9 mouse cellular contexts compared by ENCODE assay signal in genomic region chr3:104758869-104759268, GRCm38 (mm10). TPM values are rescaled to one million over a fixed set of nuclear protein-coding genes. Genes with fewer than 3 reads are reported as not detected.
A peak's percentile ranks its signal among the peaks of the same experiment; 100 is the strongest.
DNase-seq lines count a peak whose midpoint lies in the region; ATAC-seq and TF ChIP-seq lines count a peak whose summit lies in the region.
"Had no signal": no experiment of that assay in that cellular context is flagged by ENCODE, and none has a peak within 500 bp of the region (broad histone marks: within the 10 kb centered on the region; RNA-seq: fewer than 3 reads in every experiment).

No protein-coding gene starts in this region.

- peaks cover 18% of the 10 kb centered on the region for H3K27me3 ChIP-seq in heart, embryonic 10.5 days (ENCODE audit: insufficient read depth, poor library complexity, severe bottlenecking)
- no peaks in the 10 kb centered on the region for H3K27me3 ChIP-seq in CH12.LX (replicated peaks)
- H3K27me3 ChIP-seq in forebrain, embryonic 16.5 days (replicated peaks; ENCODE audit: control insufficient read depth, insufficient read depth, low read length): peaks cover 6% of the 10 kb centered on the region; the same call in 1 of the 2 replicates
- H3K27me3 ChIP-seq in liver, embryonic 13.5 days: peaks cover 25% of the 10 kb centered on the region

- H3K4me3 ChIP-seq in heart, embryonic 10.5 days: peak overlapping the region; percentile 58
- H3K4me3 ChIP-seq in CH12.LX (replicated peaks in 1 of 3; ENCODE audit: low read depth in 2 of 3, low read length in 2 of 3, poor library complexity in 1 of 3): no peak overlapping the region
- H3K4me3 ChIP-seq in forebrain, embryonic 16.5 days (replicated peaks; ENCODE audit: low read length): peak overlapping the region; percentile 32
- H3K4me3 ChIP-seq in liver, embryonic 13.5 days (replicated peaks): peak overlapping the region; percentile 46

- no peak for TF ChIP-seq CTCF in CH12.LX (conservative IDR thresholded peaks at IDR 0.05 in 1 of 2, IDR thresholded peaks at IDR 0.05 in 1 of 2; ENCODE audit: low read depth in 2 of 2, low read length in 2 of 2)

- WGBS in heart, embryonic 10.5 days: 16% methylated on average over 5 of the region's 5 CpGs
- WGBS in forebrain, embryonic 16.5 days: 2% methylated on average over 5 of the region's 5 CpGs
- WGBS in liver, embryonic 13.5 days (ENCODE audit: insufficient replicate concordance): 13% methylated on average over 5 of the region's 5 CpGs

- no peaks in the 10 kb centered on the region for H3K79me2 ChIP-seq in CH12.LX (replicated peaks; ENCODE audit: control insufficient read depth, extremely low read depth, insufficient read depth, poor library complexity, severe bottlenecking)

- no peak for TF ChIP-seq RAD21 in CH12.LX (IDR thresholded peaks at IDR 0.05; ENCODE audit: low read depth, low read length)

- TF ChIP-seq EP300 in CH12.LX (IDR thresholded peaks at IDR 0.05; ENCODE audit: low read length): no peak

- dilution Hi-C loops in CH12.LX (cut with MboI; ENCODE audit: extremely low pct_ligation_motif_present, extremely low pct_unique_long_range_greater_than_20kb, low sequenced_read_pairs): no loop called here

- peak; percentile 26; the same call in 1 of the 2 replicates for ATAC-seq in forebrain, embryonic 16.5 days
- ATAC-seq in liver, embryonic 13.5 days (ENCODE audit: low read depth): no peak

- in situ Hi-C loops in CH12.LX (cut with MboI; ENCODE audit: low pct_ligation_motif_present, low pct_unique_long_range_greater_than_20kb, low sequenced_read_pairs): no loop called here

- H3K9me3 ChIP-seq in heart, embryonic 10.5 days: no peaks in the 10 kb centered on the region
- H3K9me3 ChIP-seq in CH12.LX (replicated peaks; ENCODE audit: low read length): no peaks in the 10 kb centered on the region
- H3K9me3 ChIP-seq in forebrain, embryonic 16.5 days (ENCODE audit: control insufficient read depth, low read length): no peaks in the 10 kb centered on the region
- H3K9me3 ChIP-seq in liver, embryonic 13.5 days (replicated peaks): no peaks in the 10 kb centered on the region

- TF ChIP-seq POLR2A in CH12.LX (IDR thresholded peaks at IDR 0.05; ENCODE audit: low read depth, low read length): no peak

- no peak for DNase-seq in heart, embryonic 10.5 days (ENCODE audit: low spot score)
- DNase-seq in heart, postnatal 14 days: no peak
- no peak for DNase-seq in CH12.LX (ENCODE audit: extremely low read depth)
- no peak for DNase-seq in liver, embryonic 13.5 days
- no peak for DNase-seq in thymus, postnatal 0 days (ENCODE audit: low spot score)
- DNase-seq in urinary bladder, postnatal 14 days (ENCODE audit: low spot score): no peak
- no peak for DNase-seq in left cerebral cortex, adult 11 months (ENCODE audit: low spot score)

- H3K4me2 ChIP-seq in CH12.LX (ENCODE audit: insufficient read depth, low read depth, poor library complexity, severe bottlenecking): 0 out of 2 replicates have a peak overlapping the region, but pooled peaks have one; percentile 30
- H3K4me2 ChIP-seq in forebrain, embryonic 16.5 days (ENCODE audit: low read length): peak overlapping the region; percentile 46
- H3K4me2 ChIP-seq in liver, embryonic 13.5 days: peak overlapping the region; percentile 66

- intact Hi-C loops in heart, postnatal 14 days (cut with DNase I): no loop called here

- H3K27ac ChIP-seq in heart, embryonic 10.5 days: peak overlapping the region; percentile 81; the same call in 1 of the 2 replicates
- no peak overlapping the region for H3K27ac ChIP-seq in CH12.LX (ENCODE audit: insufficient read depth, low read depth)
- no peak overlapping the region for H3K27ac ChIP-seq in forebrain, embryonic 16.5 days (ENCODE audit: low read length)
- no peak overlapping the region for H3K27ac ChIP-seq in liver, embryonic 13.5 days

- H3K36me3 ChIP-seq in heart, embryonic 10.5 days: no peaks in the 10 kb centered on the region
- no peaks in the 10 kb centered on the region for H3K36me3 ChIP-seq in CH12.LX (replicated peaks in 1 of 2; ENCODE audit: control insufficient read depth in 1 of 2, insufficient read depth in 1 of 2, low read length in 1 of 2)
- H3K36me3 ChIP-seq in forebrain, embryonic 16.5 days (ENCODE audit: control insufficient read depth, insufficient read depth): no peaks in the 10 kb centered on the region
- no peaks in the 10 kb centered on the region for H3K36me3 ChIP-seq in liver, embryonic 13.5 days

- peaks cover 25% of the 10 kb centered on the region for H3K4me1 ChIP-seq in heart, embryonic 10.5 days
- peaks cover 5 to 12% of the 10 kb centered on the region in 2 experiments for H3K4me1 ChIP-seq in CH12.LX (ENCODE audit: control insufficient read depth in 1 of 2, insufficient read depth in 2 of 2)
- peaks cover 9% of the 10 kb centered on the region for H3K4me1 ChIP-seq in forebrain, embryonic 16.5 days (replicated peaks; ENCODE audit: control insufficient read depth, insufficient read depth, low read length)
- H3K4me1 ChIP-seq in liver, embryonic 13.5 days (replicated peaks): peaks cover 38% of the 10 kb centered on the region

- peak overlapping the region; percentile 39; the same call in 1 of the 2 replicates for H3K9ac ChIP-seq in CH12.LX (ENCODE audit: insufficient read depth, low read depth)
- H3K9ac ChIP-seq in forebrain, embryonic 16.5 days (replicated peaks; ENCODE audit: low read depth, low read length): peak overlapping the region; percentile 16; the same call in 1 of the 2 replicates
- peak overlapping the region; percentile 31; the same call in 1 of the 2 replicates for H3K9ac ChIP-seq in liver, embryonic 13.5 days

TF ChIP-seq in CH12.LX, 34 proteins besides CTCF, POLR2A, EP300 and RAD21:
- TF ChIP-seq MAX (IDR thresholded peaks at IDR 0.05; ENCODE audit: low read length): no peak
- no peak for TF ChIP-seq JUND (conservative IDR thresholded peaks at IDR 0.05; ENCODE audit: low read depth, low read length)
- no peak for TF ChIP-seq GABPA (IDR thresholded peaks at IDR 0.05; ENCODE audit: insufficient replicate concordance, low read depth, low read length)
- TF ChIP-seq NRF1 (IDR thresholded peaks at IDR 0.05; ENCODE audit: low read depth, low read length): no peak
- no peak for TF ChIP-seq ETS1 (conservative IDR thresholded peaks at IDR 0.05; ENCODE audit: low read depth, low read length)
- TF ChIP-seq MAFK (IDR thresholded peaks at IDR 0.05; ENCODE audit: insufficient replicate concordance, low read length): no peak
- TF ChIP-seq MEF2A (IDR thresholded peaks at IDR 0.05; ENCODE audit: borderline replicate concordance, low read depth, low read length): no peak
- TF ChIP-seq CHD1 (IDR thresholded peaks at IDR 0.05; ENCODE audit: low read depth, low read length): no peak

RNA-seq across cellular contexts. Expression of gene Ppm1j, which starts 22.0 kb away (rescaled TPM):
- polyA plus RNA-seq in heart, embryonic 10.5 days (2016; fragmentation: Nextera tagmentation; extraction: Ambion mirVana): 19.9 and 44.8 TPM in 2 replicates
- total RNA-seq in heart, postnatal 14 days (2021): 10 to 100 TPM; 39.2 to 39.7 TPM
- total RNA-seq in CH12.LX (2012; rRNA removed): 4.2 and 6.4 TPM in 2 replicates
- total RNA-seq in CH12.LX (2014; rRNA removed): 2.1 and 2.7 TPM in 2 replicates
- polyA plus RNA-seq in CH12.LX (2012; ENCODE audit: insufficient read length, low read depth): 6.4 and 6.5 TPM in 2 replicates
- polyA plus RNA-seq in forebrain, embryonic 16.5 days (2015; fragmentation: Nextera tagmentation; extraction: Ambion mirVana): 1.8 and 2.3 TPM in 2 replicates
- polyA plus RNA-seq in liver, embryonic 13.5 days (2015; fragmentation: Nextera tagmentation; extraction: Ambion mirVana): 0.37 and 0.59 TPM in 2 replicates
- polyA plus RNA-seq in thymus, postnatal 0 days (2015; fragmentation: Nextera tagmentation; extraction: Ambion mirVana): 1.9 and 2.3 TPM in 2 replicates

RNA-seq across cellular contexts. Expression of gene Fam19a3, which starts 22.8 kb away (rescaled TPM):
- polyA plus RNA-seq in heart, embryonic 10.5 days (2016; fragmentation: Nextera tagmentation; extraction: Ambion mirVana): 0.70 and 1.4 TPM in 2 replicates
- total RNA-seq in heart, postnatal 14 days (2021): 1 to 10 TPM; 2.2 to 2.3 TPM
- total RNA-seq in CH12.LX (2012; rRNA removed) (0.04 and 0.08 TPM in 2 replicates), CH12.LX (2014; rRNA removed) (not detected in 2 replicates)
- polyA plus RNA-seq in CH12.LX (2012; ENCODE audit: insufficient read length, low read depth): 0.07 and 0.16 TPM in 2 replicates
- polyA plus RNA-seq in forebrain, embryonic 16.5 days (2015; fragmentation: Nextera tagmentation; extraction: Ambion mirVana): 0.16 and 0.17 TPM in 2 replicates
- polyA plus RNA-seq in liver, embryonic 13.5 days (2015; fragmentation: Nextera tagmentation; extraction: Ambion mirVana): not detected in 2 replicates
- polyA plus RNA-seq in thymus, postnatal 0 days (2015; fragmentation: Nextera tagmentation; extraction: Ambion mirVana): not detected in 2 replicates
- total RNA-seq: layer of hippocampus, postnatal 10 days had no signal

RNA-seq across cellular contexts. Expression of gene Rhoc, which starts 29.3 kb away (rescaled TPM):
- 243 and 267 TPM in 2 replicates for polyA plus RNA-seq in heart, embryonic 10.5 days (2016; fragmentation: Nextera tagmentation; extraction: Ambion mirVana)
- 100 to 1,000 TPM; 139 to 166 TPM for total RNA-seq in heart, postnatal 14 days (2021)
- total RNA-seq in CH12.LX (2012; rRNA removed) (6.2 and 8.3 TPM in 2 replicates), CH12.LX (2014; rRNA removed) (1.2 and 1.4 TPM in 2 replicates)
- 7.9 and 8.0 TPM in 2 replicates for polyA plus RNA-seq in CH12.LX (2012; ENCODE audit: insufficient read length, low read depth)
- polyA plus RNA-seq in forebrain, embryonic 16.5 days (2015; fragmentation: Nextera tagmentation; extraction: Ambion mirVana): 41.1 and 47.7 TPM in 2 replicates
- polyA plus RNA-seq in liver, embryonic 13.5 days (2015; fragmentation: Nextera tagmentation; extraction: Ambion mirVana): 19.4 and 21.5 TPM in 2 replicates
- 26.4 and 30.8 TPM in 2 replicates for polyA plus RNA-seq in thymus, postnatal 0 days (2015; fragmentation: Nextera tagmentation; extraction: Ambion mirVana)

RNA-seq across cellular contexts. Expression of gene Mov10, which starts 59.5 kb away (rescaled TPM):
- polyA plus RNA-seq in heart, embryonic 10.5 days (2016; fragmentation: Nextera tagmentation; extraction: Ambion mirVana): 42.2 and 54.0 TPM in 2 replicates
- total RNA-seq in heart, postnatal 14 days (2021): 1 to 10 TPM; 7.4 to 7.9 TPM
- total RNA-seq in CH12.LX (2012; rRNA removed) (15.2 and 18.4 TPM in 2 replicates), CH12.LX (2014; rRNA removed) (7.2 and 7.9 TPM in 2 replicates)
- polyA plus RNA-seq in CH12.LX (2012; ENCODE audit: insufficient read length, low read depth): 28.0 and 31.9 TPM in 2 replicates
- polyA plus RNA-seq in forebrain, embryonic 16.5 days (2015; fragmentation: Nextera tagmentation; extraction: Ambion mirVana): 7.5 and 8.7 TPM in 2 replicates
- polyA plus RNA-seq in liver, embryonic 13.5 days (2015; fragmentation: Nextera tagmentation; extraction: Ambion mirVana): 26.2 and 28.7 TPM in 2 replicates
- 23.4 and 29.9 TPM in 2 replicates for polyA plus RNA-seq in thymus, postnatal 0 days (2015; fragmentation: Nextera tagmentation; extraction: Ambion mirVana)

Comparison
In these comparisons a context has a peak if more than half of its experiments do, and no peak if none do; other contexts are left out.
1. H3K4me3 ChIP-seq: peak in heart, embryonic 10.5 days (single experiment), forebrain, embryonic 16.5 days (single experiment) and liver, embryonic 13.5 days (single experiment); none in CH12.LX (0 of 3).
2. Peak in every context shown above with its lines, with median percentiles within 50 percentile points of each other: H3K4me2 ChIP-seq and H3K9ac ChIP-seq.